Mouse (Mus musculus) CH12.LX (cell line): ENCODE measurements around the gene Tmem11. TPM values are rescaled to one million over a fixed set of nuclear protein-coding genes. Genes with fewer than 3 reads are reported as not detected.

Source experiments
- DNase-seq: peaks from one replicate; pipeline ENCODE4 v3.0.0-alpha.2; 2013; ENCODE audit errors: extremely low read depth
- H3K27ac ChIP-seq: 2 replicates; pipeline ENCODE4 v1.5.1; 2012; ENCODE audit warnings: low read depth, mild to moderate bottlenecking, control low read depth, moderate library complexity; ENCODE audit not compliant: insufficient read depth
- H3K27me3 ChIP-seq: replicated peaks from 2 replicates; pipeline ENCODE3; 2012; ENCODE audit warnings: inconsistent platforms
- H3K36me3 ChIP-seq, 2 experiments: replicated peaks in 1 of 2; 2 replicates each; pipeline versions ENCODE3 to v1.6.1; 2012; ENCODE audit warnings: inconsistent platforms in 1 of 2, low read length in 1 of 2, mild to moderate bottlenecking in 1 of 2, mixed read lengths in 1 of 2, moderate library complexity in 1 of 2; ENCODE audit not compliant: control insufficient read depth in 1 of 2, insufficient read depth in 1 of 2
- H3K4me1 ChIP-seq, 2 experiments: 2 replicates each; pipeline ENCODE4 v1.6.1; 2012; ENCODE audit warnings: inconsistent platforms in 1 of 2, moderate library complexity in 1 of 2; ENCODE audit not compliant: insufficient read depth in 2 of 2, control insufficient read depth in 1 of 2
- H3K4me2 ChIP-seq: 2 replicates; pipeline ENCODE4 v1.6.1; 2012; ENCODE audit warnings: low read depth, mild to moderate bottlenecking, control low read depth; ENCODE audit not compliant: poor library complexity, insufficient read depth, severe bottlenecking
- H3K4me3 ChIP-seq, 3 experiments: fragments of 150-350 bp in 1 of 3; sonication (generic) in 1 of 3; replicated peaks in 1 of 3; 2 replicates each; pipeline versions ENCODE3 to v1.5.1; 2011 to 2012; ENCODE audit warnings: low read depth in 2 of 3, low read length in 2 of 3, mild to moderate bottlenecking in 2 of 3, moderate library complexity in 2 of 3, control low read depth in 1 of 3, improper control_type of control experiment in 1 of 3, inconsistent platforms in 1 of 3, mixed read lengths in 1 of 3; ENCODE audit not compliant: poor library complexity in 1 of 3
- H3K79me2 ChIP-seq: replicated peaks from 2 replicates; pipeline ENCODE4 v1.6.1; 2012; ENCODE audit warnings: mild to moderate bottlenecking, moderate library complexity; ENCODE audit not compliant: control insufficient read depth, poor library complexity, insufficient read depth, severe bottlenecking; ENCODE audit errors: extremely low read depth
- H3K9ac ChIP-seq: 2 replicates; pipeline ENCODE4 v1.6.1; 2012; ENCODE audit warnings: low read depth, mild to moderate bottlenecking, control low read depth, moderate library complexity; ENCODE audit not compliant: insufficient read depth
- H3K9me3 ChIP-seq: replicated peaks from 2 replicates; pipeline ENCODE3; 2012; ENCODE audit warnings: low read length, inconsistent platforms, mixed read lengths
- CHD1 ChIP-seq: IDR thresholded peaks from 2 replicates; pipeline ENCODE4 v1.6.1; 2012; ENCODE audit warnings: low read depth, low read length, improper control_type of control experiment, inconsistent platforms
- CTCF ChIP-seq, 2 experiments: IDR thresholded peaks in 1 of 2; conservative IDR thresholded peaks in 1 of 2; 2 replicates each; pipeline ENCODE4 v1.5.1; 2011 to 2012; ENCODE audit warnings: low read depth in 2 of 2, low read length in 2 of 2, improper control_type of control experiment in 1 of 2, inconsistent platforms in 1 of 2, mild to moderate bottlenecking in 1 of 2, moderate library complexity in 1 of 2
- E2F4 ChIP-seq: IDR thresholded peaks from 2 replicates; pipeline ENCODE4 v1.6.1; 2011; ENCODE audit warnings: low read depth, low read length, improper control_type of control experiment; ENCODE audit not compliant: insufficient replicate concordance
- ELF1 ChIP-seq: IDR thresholded peaks from 2 replicates; pipeline ENCODE4 v1.6.1; 2014; ENCODE audit warnings: low read depth, mild to moderate bottlenecking, inconsistent platforms, low read length, improper control_type of control experiment
- EP300 ChIP-seq: IDR thresholded peaks from 2 replicates; pipeline ENCODE4 v1.6.1; 2011; ENCODE audit warnings: low read length, improper control_type of control experiment
- ETS1 ChIP-seq: conservative IDR thresholded peaks from 2 replicates; pipeline ENCODE4 v1.6.1; 2012; ENCODE audit warnings: low read depth, mild to moderate bottlenecking, inconsistent platforms, low read length, improper control_type of control experiment, moderate library complexity
- GABPA ChIP-seq: IDR thresholded peaks from 2 replicates; pipeline ENCODE4 v1.6.1; 2012; ENCODE audit warnings: low read depth, low read length, improper control_type of control experiment, inconsistent platforms; ENCODE audit not compliant: insufficient replicate concordance
- JUND ChIP-seq: conservative IDR thresholded peaks from 2 replicates; pipeline ENCODE4 v1.6.1; 2011; ENCODE audit warnings: low read depth, low read length, improper control_type of control experiment
- MAX ChIP-seq: IDR thresholded peaks from 2 replicates; pipeline ENCODE4 v1.6.1; 2011; ENCODE audit warnings: low read length, improper control_type of control experiment
- MXI1 ChIP-seq: IDR thresholded peaks from 2 replicates; pipeline ENCODE4 v1.6.1; 2011; ENCODE audit warnings: mild to moderate bottlenecking, low read depth, low read length, improper control_type of control experiment
- MYC ChIP-seq: IDR thresholded peaks from 2 replicates; pipeline ENCODE4 v1.6.1; 2011; ENCODE audit warnings: low read depth, mild to moderate bottlenecking, improper control_type of control experiment, low read length
- NELFE ChIP-seq: IDR thresholded peaks from 2 replicates; pipeline ENCODE4 v1.6.1; 2011; ENCODE audit warnings: low read depth, low read length, improper control_type of control experiment
- POLR2A ChIP-seq: IDR thresholded peaks from 2 replicates; pipeline ENCODE4 v1.6.1; 2011; ENCODE audit warnings: low read depth, mild to moderate bottlenecking, improper control_type of control experiment, low read length
- RAD21 ChIP-seq: IDR thresholded peaks from 2 replicates; pipeline ENCODE4 v1.6.1; 2011; ENCODE audit warnings: low read depth, mild to moderate bottlenecking, low read length, improper control_type of control experiment, moderate library complexity
- SIN3A ChIP-seq: IDR thresholded peaks from 2 replicates; pipeline ENCODE4 v1.6.1; 2012; ENCODE audit warnings: low read length, improper control_type of control experiment, inconsistent platforms
- SMC3 ChIP-seq: IDR thresholded peaks from 2 replicates; pipeline ENCODE4 v1.6.1; 2011; ENCODE audit warnings: low read depth, low read length, improper control_type of control experiment
- TBP ChIP-seq: conservative IDR thresholded peaks from 2 replicates; pipeline ENCODE4 v1.6.1; 2011; ENCODE audit warnings: low read depth, low read length, improper control_type of control experiment
- UBTF ChIP-seq: IDR thresholded peaks from 2 replicates; pipeline ENCODE4 v1.6.1; 2012; ENCODE audit warnings: low read depth, mild to moderate bottlenecking, inconsistent platforms, low read length, improper control_type of control experiment, moderate library complexity
- USF1 ChIP-seq: IDR thresholded peaks from 2 replicates; pipeline ENCODE4 v1.6.1; 2014; ENCODE audit warnings: low read depth, mild to moderate bottlenecking, inconsistent platforms, low read length, improper control_type of control experiment
- ZC3H11A ChIP-seq: IDR thresholded peaks from 2 replicates; pipeline ENCODE4 v1.6.1; 2012; ENCODE audit warnings: low read depth, mild to moderate bottlenecking, inconsistent platforms, low read length, improper control_type of control experiment
- ZNF384 ChIP-seq: IDR thresholded peaks from 2 replicates; pipeline ENCODE4 v1.6.1; 2012; ENCODE audit warnings: low read depth, low read length, improper control_type of control experiment, inconsistent platforms
- dilution Hi-C: fragments of 300-500 bp; cut with MboI; formaldehyde crosslinking; loops from 2 replicates; pipeline ENCODE4 v1.14.3; 2020; ENCODE audit warnings: low sequenced_read_pairs; ENCODE audit not compliant: extremely low pct_unique_long_range_greater_than_20kb, extremely low pct_ligation_motif_present
- in situ Hi-C: fragments of 300-500 bp; cut with MboI; formaldehyde crosslinking; loops from 3 replicates; pipeline ENCODE4 v1.14.3; 2019; ENCODE audit warnings: low sequenced_read_pairs, low pct_ligation_motif_present, low pct_unique_long_range_greater_than_20kb, mixed read lengths
- polyA plus RNA-seq: library from polyadenylated mRNA; unstranded; fragments of >175 nt; gene quantifications from 2 replicates; pipeline ENCODE4 v1.2.1, GENCODE M21; 2012; ENCODE audit warnings: low read depth; ENCODE audit not compliant: insufficient read length
- total RNA-seq, 2 experiments: library from RNA; depleted of rRNA; stranded (reverse); fragments of 300-350 nt in 1 of 2; fragments of >200 nt in 1 of 2; gene quantifications; 2 replicates each; pipeline ENCODE4 v1.2.3; 2012 to 2014

Gene Tmem11
- total and polyA plus RNA-seq, 3 experiments, result 71.1 to 117 (median 83.0) TPM

GRCm38 (mm10) chr11:60879423-60879822, 351 bp upstream of the Tmem11 start (continued):
- TF ChIP-seq CHD1 (peak; percentile 63; the same call in 1 of the 2 replicates), JUND (0 out of 2 replicates have a peak, but pooled peaks have one; percentile 11), CTCF (conservative IDR thresholded peaks at IDR 0.05 in 1 of 2, IDR thresholded peaks at IDR 0.05 in 1 of 2; ENCODE audit: low read depth in 2 of 2, low read length in 2 of 2) (peak; percentile 90 to 91), GABPA (no peak), ZC3H11A (no peak)

GRCm38 (mm10) chr11:60878056-60878612, 938 bp downstream of the Tmem11 start:
- peak; percentile 68 for DNase-seq
- Histone ChIP-seq H3K9ac (peak overlapping the region; percentile 92), H3K4me1 (peaks cover 25 to 56% of the 10 kb centered on the region in 2 experiments), H3K27me3 (no peaks in the 10 kb centered on the region), H3K9me3 (no peaks in the 10 kb centered on the region), H3K36me3 (peaks cover 15 to 58% of the 10 kb centered on the region in 2 experiments), H3K4me3 (peak overlapping the region; percentile 69 to 100 (median 97)), H3K4me2 (peak overlapping the region; percentile 81), H3K27ac (peak overlapping the region; percentile 73), H3K79me2 (peaks cover 62% of the 10 kb centered on the region)
- in situ Hi-C loops (no loop called here), dilution Hi-C loops (no loop called here)
- TF ChIP-seq MYC, result peak; percentile 88
- peak; percentile 69; the same call in 1 of the 2 replicates for TF ChIP-seq ELF1
- peak; percentile 91 for TF ChIP-seq MXI1
- TF ChIP-seq ETS1, result no peak
- TF ChIP-seq TBP, result 0 out of 2 replicates have a peak, but pooled peaks have one; percentile 28
- TF ChIP-seq MAX, result peak; percentile 86
- peak; percentile 27 for TF ChIP-seq RAD21
- no peak for TF ChIP-seq E2F4
- TF ChIP-seq SIN3A, result peak; percentile 94
- peak in 1 of 2 experiments; percentile 68; a peak in 2 of 4 replicates for TF ChIP-seq CTCF (conservative IDR thresholded peaks at IDR 0.05 in 1 of 2, IDR thresholded peaks at IDR 0.05 in 1 of 2; ENCODE audit: low read depth in 2 of 2, low read length in 2 of 2)

DNA sequence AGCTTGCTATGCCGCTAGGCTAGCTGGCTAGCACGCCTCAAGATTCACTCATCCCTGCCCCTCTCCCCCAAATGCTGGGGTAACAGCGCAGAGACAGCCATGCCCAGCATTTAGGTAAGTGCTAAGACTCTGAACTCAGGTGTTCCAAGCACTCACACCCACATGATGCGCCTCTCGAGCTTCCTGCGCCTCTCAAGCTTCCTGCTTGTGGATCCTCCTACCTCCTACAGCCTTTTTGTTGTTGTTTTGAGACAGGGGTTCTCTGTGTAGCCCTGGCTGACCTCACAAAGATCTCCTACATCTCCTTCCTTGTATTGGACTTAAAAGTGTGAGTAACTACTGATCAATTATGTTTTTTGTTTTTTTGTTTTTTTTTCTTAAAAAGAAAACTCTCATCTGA, 6.0 kb downstream of the Tmem11 start:
- Histone ChIP-seq H3K9me3 (no peaks in the 10 kb centered on the region), H3K79me2 (peaks cover 100% of the 10 kb centered on the region), H3K27me3 (no peaks in the 10 kb centered on the region), H3K4me3 (no peak overlapping the region), H3K27ac (no peak overlapping the region), H3K4me1 (peaks cover 20 to 54% of the 10 kb centered on the region in 2 experiments), H3K36me3 (peaks cover 28 to 85% of the 10 kb centered on the region in 2 experiments), H3K4me2 (no peak overlapping the region), H3K9ac (no peak overlapping the region)
- in situ Hi-C loops, result loop anchor here (5.0 kb wide), 2 partner anchors 36 to 96 kb away; partner anchors contain the start of genes Smcr8 and Top3a
- DNase-seq, result no peak
- dilution Hi-C loops, result no loop called here
- no peak for TF ChIP-seq UBTF
- no peak for TF ChIP-seq NELFE
- no peak for TF ChIP-seq TBP
- TF ChIP-seq CTCF (conservative IDR thresholded peaks at IDR 0.05 in 1 of 2, IDR thresholded peaks at IDR 0.05 in 1 of 2; ENCODE audit: low read depth in 2 of 2, low read length in 2 of 2), result no peak
- TF ChIP-seq SMC3, result no peak
- TF ChIP-seq POLR2A, result no peak
- no peak for TF ChIP-seq EP300
- no peak for TF ChIP-seq ZNF384
- no peak for TF ChIP-seq USF1
- no peak for TF ChIP-seq RAD21
